Mouse (Mus musculus) thymus, postnatal 36 days (tissue): ENCODE measurements around the gene Cln3.

Experiments used
- DNase-seq, 2 experiments: peaks; one replicate each; pipeline ENCODE4 v3.0.0; 2022; ENCODE audit warnings: mixed read lengths in 2 of 2

Gene Cln3

DNA sequence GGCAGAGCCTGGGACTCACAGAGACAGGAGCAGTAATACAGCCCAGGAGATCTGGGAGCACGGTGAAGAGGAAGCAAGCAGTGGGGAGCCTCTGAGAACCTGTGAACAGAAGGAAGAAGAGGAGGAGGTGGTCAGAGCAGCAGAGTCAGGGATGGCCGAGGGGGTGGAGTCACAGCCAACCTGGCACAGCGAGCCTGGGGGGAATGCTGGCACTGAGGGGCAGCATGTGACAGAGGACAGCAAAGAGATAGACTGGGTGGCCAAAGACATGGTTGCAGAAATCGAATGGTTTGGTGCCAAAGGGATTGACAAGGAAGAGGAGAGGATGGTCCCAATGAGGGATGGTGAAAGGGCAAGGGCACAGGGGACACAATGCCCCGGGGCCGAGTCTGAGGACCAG lies at the start of gene Cln3:
Gene Cln3 (minus strand): TSS at position 101 of the 400 bp plus-strand sequence.
- DNase-seq: no peak

DNA sequence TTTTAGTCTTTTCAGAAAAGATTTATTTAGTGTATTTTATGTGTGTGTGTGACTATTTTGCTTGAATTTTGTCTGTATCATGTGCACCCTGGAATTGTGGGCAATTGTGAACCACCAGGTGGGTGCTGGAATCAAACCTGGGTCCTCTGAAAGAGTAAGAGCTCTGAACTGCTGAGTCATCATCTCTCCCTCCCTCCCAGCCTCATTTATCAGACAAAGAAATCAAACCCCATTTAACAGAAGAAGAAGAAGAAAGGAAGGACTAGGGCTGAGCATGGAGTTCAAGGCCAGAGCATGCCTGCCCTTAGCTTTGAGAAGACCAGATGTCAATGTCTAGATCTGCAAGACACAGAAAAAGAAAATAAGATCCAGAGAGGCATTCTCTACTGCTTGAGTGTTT lies 49.8 kb upstream of the Cln3 start:
- DNase-seq: no peak

DNA sequence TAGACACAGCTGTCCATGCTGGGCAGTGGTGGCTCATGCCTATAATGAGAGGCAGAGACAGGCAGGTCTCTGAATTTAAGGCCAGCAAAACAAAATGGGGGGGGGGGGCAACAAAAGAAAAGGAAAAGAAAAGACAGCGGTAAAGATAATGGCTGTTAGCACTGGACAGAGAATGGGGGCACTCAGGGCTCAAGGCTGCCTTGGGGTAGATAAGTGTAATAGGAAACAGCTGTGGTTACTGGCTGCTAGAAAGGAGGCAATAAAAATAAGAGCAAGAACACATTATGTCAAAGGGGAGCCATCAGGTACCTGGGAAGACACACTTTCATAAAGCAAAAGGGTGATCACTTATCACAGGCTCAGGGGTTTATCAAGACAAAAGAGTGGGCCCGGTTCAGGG lies 46.9 kb upstream of the Cln3 start:
- no peak for DNase-seq

DNA sequence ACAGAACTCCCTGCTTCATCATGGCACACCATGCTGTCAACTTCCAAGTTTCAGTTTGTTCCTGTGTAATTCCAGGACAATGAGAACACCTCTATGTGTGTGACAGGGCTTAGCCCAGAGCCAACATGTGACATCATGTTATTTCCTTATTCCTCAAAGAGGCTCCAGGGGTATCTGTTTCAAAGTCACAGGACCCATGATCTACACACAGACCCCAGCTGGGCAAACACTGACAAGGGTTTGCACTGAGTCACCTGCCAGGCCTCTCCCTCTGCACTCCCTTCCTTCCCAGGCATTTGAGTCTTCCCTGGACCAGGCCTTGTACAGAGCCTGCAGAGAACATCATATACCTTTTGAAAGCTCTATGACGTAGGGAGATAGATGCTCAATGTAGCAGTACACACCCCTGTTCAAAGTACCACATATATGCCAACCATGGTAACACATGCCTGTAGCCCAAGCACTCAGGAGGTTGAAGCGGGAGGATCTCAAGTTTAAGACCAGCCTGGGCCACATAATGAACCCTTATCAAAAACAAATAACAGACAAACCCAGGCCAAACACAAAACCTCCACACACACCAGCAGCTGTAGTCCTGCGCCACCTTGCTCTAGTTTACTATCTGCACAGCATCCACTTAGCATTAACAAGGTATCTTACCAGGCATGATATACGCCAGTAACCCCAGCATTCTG lies 45.4 kb upstream of the Cln3 start, which contains the start of gene Nupr1:
Gene Nupr1 (minus strand): TSS at position 38 of the 695 bp plus-strand sequence.
- DNase-seq: no peak

DNA sequence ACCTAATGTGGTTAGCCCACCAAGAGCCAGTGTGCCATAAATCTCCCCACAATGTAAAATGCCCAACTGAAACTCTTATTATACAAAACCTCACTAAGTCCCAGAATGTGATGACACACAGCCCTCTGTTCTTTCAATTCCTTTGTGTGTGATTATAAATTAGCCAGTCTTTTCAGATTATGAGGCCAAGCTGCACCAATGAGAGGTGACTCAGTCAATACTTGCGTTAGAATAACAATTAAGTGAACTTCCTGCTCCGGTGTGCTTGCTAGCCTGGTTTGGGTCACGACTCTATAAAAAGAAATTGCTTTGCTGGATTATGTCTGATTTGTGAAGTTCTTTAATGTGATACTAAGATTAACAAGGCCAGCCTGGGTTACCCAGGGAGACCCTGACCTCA lies 44.3 kb upstream of the Cln3 start:
- DNase-seq: no peak

DNA sequence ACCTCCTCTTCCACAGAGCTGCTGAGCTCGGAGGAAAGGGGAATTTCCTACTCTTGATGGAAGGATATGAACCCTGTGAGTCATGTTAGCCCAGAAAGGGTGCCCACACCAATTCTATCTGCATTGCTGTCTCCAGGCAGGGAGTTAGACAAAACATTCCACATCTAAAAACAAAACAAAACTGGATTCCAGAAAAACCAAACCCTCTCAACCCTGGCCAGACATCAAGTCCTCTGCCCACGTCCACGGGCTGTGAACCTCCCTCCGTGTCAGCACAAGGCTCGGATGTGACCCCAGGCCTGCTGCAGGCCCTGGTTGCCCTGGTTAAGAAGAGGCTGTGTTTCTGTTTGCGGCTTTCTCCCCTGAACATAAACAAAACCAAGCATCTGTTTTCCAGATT lies 42.5 kb upstream of the Cln3 start:
- no peak for DNase-seq

DNA sequence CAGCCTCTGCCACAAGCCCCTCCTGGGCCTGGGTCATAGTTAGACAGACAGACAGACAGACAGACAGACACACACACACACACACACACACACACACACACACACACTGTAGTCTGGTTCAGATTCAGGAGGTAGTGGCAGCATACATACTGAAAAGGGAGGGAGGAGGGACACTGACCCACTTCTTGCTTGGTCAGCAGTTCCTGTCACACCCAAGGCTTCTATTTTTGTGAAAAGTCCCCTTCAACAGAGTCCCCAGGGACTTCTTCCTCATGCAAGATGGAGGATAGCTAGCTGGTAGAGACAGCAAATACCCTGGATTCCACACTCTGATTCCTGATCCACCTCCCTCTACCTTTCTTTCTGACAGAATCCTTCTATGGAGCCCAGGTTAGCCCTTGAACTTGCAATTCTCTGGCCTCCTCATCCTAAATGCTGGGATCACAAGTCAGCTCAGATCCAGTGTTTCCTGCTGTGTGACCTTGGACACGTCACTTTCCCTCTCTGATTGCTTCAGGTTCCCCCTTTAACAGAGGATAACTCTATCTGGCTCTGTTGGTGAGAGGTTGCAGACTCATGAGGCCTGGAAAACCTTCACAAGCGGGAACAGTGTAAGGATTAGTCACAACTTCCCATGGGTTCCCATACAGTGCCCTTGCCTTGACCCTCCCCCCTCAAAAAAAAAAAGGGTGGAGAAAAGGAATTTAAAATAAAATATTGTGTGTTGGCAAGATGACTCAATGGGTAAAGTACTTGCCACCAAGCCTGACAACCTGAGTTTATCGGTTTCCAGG lies 40.4 kb upstream of the Cln3 start:
- DNase-seq: no peak

DNA sequence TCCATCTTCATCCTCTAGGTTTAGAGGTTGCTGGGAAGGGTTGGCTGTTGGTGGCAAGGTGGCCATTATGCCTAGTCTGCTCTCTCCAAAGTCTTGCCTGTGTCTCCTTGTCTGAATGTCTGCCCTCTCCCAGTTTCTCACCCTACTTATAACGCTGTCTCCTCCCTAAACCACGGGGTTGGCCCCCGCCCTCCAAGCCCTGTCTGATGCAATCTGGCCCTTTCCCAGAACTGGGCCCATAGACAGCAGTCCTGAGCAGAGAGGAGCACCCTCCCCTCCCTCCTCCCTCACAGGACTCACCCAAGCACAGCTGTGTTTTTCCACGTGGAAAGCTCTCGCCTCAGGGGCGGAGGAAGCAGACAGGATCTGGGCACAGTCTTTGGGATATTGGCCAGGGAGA lies 39.8 kb upstream of the Cln3 start:
- DNase-seq: no peak

DNA sequence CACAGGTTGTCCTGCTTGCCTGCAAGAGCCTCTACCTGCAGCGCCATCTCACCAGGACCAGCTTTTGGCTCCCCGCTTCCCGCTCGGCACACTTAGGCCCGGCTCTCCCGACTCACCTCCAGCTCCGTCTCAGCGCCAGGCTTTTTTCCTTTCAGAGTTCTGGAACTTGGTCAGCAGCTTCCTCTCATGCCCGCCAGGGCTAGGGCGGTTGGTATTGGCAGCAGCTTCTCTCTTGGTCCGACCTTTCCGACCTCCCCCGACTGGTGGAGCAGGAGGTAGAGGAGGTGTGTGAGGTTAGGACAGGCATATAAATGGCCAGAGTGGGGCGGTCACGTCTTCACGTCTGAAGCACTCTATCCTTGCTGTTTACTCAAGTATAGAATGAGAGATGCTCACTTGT lies 39.2 kb upstream of the Cln3 start:
- no peak for DNase-seq

DNA sequence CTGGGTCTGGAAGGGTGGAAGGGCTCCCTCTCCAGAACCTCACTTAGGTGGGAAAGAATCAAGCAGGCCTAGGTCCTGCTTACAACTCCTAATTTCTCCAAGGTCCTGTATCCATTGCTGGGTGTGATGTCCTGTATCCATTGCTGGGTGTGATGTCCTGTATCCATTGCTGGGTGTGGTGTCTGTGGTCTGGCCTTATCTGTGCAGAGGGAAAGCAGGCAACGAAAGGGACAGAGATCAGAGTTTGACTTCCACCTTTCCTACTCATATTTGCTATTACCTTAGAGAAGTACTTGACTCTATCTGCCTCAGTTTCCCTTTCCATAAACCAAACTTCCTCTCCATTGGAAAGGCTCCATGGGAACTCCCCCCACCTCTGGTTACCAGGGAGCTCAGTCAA lies 37.8 kb upstream of the Cln3 start:
- no peak for DNase-seq

DNA sequence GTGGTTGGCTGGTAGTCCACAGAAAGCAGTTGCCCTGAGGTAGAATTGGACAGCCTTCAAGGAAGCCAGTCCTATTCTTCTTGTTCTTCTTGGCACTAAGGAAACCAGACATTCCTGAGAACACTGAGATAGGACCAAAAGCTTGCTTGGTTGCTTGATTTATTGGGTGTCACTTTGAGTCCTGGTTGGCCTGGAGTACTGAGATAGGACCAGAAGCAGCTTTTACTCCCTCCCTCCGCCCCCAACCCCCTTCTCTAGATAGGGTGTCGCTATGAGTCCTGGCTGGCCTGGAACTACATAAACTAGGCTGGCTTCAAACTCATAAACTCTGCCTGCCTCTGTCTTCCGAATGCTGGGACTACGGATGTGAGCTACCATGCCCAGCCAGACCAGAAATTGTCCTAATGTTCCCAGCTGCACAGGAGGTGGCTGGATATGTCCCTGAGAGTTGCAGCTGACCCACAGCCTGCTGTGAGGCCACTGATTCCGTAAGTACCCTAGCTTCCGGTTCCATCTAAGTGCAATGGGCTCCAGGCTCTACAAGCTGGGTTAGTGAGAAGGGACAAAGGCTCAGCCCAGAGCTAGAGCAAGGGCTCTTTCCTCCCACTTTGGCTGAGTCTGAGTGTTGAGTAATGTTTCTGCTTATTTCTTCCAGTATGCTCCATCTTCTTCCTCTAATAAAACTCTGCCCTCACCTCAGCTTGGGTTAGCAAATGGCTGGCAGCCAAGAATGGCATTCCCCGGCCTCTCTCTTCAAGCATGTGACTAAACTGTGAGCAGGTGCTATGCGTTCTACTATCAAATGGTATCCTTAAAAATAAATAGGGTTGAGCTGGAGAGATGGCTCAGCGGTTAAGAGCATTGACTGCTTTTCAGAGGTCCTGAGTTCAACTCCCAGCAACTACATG lies 36.1 kb upstream of the Cln3 start:
- no peak for DNase-seq

DNA sequence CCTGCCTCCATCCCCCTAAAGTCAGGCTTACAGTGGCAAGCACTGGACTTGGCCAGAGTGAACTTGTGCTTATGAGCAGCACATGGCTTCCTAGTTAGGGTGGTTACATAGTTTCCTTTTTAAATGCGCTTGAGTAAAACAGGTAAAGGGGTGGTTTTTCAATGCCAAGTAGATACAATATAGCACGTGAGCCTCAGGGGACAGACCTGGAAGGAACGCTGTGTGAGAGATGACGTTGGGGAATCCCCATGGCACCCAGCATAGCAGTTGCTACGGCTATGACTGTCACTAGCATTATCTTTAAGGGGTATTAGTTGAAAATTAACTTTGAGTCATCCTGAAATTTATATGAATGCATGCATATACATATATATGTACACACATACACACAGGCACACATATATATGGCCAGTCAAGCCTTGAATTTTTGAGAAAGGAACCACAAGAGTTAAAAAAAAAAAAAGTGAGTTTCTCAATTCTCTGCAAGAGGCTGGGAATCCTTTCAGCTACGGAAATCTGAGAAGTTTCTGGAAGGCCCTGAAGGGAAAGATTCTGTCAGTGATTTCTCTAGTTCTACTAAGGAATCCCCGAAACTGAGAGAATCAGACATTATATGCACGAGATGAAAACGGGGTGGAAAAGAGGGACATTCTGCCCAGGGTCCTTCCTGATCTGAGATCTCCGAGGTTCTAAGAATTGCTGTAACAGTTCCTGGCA lies 34.1 kb upstream of the Cln3 start:
- no peak for DNase-seq

DNA sequence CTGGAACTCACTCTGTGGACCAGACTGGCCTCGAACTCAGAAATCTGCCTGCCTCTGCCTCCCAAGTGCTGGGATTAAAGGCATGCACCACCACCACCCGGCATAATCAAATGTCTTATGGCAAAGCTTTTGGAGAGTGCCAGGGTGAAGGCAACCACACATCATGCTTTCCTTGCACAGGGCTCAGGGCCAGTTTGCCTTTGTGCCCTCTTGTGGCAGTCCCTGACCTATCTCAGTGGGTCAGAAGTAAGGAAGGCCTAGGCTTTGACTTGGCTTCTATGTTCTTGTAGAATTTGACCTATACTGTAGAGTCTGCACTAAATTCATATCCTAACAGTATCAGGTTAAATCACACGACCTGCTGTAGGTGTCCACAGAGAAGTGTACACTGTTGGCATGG lies 31.1 kb upstream of the Cln3 start:
- DNase-seq: no peak

DNA sequence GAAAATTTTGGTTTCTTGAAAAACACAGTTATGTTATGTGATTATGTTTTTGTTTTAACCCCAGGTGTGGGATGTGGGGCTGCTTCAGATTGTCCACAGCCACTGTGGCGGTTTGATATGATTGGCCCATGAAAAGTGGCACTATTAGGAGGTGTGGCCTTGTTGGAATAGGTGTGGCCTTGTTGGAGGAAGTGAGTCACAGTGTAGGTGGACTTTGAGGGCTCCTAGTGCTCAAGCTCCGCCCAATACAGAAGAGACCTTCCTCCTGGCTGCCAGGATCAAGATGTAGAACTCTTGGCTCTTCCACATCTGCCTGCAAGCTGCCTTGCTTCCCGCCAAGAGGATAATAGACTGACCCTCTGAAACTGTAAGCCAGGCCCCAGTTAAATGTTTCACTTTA lies 27.1 kb upstream of the Cln3 start:
- DNase-seq: no peak

DNA sequence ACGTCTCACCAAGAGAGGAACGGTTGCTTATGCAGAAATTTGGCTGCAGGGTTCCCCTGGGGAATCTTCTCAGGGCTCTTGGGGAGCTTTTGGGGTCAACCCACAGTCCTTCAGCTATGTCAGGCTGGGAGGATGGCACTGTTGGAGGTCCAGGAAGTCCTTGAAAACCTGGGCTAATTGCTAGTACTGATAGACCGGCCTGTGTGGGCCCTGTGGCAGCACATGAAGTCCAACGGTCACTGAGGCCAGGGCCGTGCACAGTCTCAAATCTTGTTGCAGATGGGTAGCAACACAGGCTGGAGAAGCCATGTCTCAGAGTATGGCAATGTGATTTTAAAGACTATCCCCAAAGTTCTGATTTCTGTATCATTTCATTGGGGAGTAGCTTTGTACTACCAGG lies 22.2 kb upstream of the Cln3 start:
- no peak for DNase-seq

DNA sequence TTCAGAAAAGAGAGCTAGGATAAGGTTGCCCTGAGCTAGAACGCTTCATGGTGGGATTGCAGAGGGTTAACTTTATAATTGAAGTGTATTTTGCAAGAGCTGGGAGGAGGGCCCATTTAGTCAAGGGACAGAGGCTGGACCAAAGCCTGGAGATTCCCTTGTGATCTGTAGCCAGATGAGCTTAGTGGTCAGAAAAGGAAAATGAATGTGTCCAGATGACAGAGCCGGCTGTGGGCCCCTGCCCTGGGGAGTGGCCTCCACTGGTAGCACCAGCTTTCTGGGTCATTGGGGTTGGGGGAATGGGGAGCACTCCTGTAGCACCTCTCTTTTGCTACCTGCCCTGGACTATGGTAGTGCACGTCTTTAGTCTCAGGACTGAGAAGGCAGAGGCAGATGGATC lies 21.4 kb upstream of the Cln3 start:
- no peak for DNase-seq

DNA sequence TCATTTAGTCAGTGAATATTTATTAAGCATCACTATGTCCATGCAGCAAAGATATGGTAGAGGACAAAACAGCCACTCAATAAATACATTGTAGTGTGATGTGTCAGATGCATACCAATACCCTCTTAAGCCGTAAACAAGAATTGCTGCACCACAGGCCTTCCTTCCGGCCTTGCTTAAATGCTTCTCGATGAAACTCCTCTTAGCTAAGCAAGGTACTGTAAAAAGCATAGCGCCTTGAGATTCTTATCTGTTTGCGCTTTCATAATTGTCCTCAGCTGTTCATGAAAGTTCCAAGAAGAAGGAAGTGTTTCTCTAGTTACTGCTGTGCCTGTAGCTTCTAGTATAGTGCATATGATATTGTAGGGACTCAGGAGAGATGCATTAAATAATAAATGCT lies 21.0 kb upstream of the Cln3 start:
- DNase-seq: no peak

DNA sequence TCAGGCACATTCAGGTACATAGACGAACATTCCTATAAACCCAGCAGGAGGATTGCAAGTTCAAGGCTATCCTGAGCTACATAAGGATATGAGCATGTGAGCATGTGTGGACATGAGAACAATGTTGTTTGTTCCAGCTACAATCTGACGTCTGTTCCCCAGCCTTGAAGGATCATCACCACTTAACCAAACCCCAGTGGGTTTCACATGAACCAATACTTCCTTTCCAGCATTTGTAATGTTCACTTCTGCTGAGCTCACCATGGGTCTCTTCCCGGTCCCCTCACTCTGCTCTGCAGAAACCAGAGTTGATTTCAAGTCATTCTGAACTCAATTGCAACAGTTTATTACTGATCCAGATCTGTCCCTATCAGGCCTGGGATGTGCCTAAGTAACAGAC lies 17.0 kb upstream of the Cln3 start:
- DNase-seq: no peak

DNA sequence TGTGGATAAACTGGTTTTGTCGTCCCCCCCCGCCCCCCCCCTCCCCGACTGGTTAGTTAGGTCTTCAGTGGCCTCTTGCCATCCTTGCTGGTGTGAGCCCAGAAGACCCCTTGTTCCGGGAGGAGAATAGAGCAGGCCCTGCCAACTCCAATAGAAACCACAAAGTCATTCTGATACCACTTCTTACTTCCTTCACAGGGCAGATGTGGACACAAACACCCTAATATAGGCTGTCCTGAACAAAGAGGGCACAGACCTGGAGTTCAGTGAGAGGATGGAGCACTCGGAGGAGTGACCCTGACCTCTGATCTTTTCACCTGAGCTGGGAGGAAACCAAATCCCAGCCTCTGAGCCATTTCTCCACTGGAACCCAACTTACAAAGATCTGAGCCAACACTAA lies 16.3 kb upstream of the Cln3 start:
- DNase-seq: no peak

DNA sequence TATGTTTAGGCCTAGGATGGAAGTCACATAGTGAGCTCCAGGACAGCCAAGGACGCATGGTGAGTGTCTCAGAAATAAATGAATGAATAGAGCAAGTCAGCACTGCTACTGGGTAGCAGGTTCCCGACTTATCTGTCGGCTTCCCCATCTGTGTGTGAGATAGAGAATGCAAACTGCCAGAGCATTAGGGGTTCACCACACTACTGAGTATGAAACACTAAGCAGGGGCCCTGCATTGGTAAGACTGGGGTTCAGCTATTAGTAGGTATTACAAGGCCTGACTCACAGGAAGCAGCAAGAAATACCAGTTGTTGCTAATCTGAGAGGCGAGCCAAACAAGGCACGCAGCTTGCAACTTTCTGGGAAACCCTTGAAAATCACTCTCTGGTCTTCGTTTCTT lies 13.3 kb upstream of the Cln3 start:
- DNase-seq: no peak

DNA sequence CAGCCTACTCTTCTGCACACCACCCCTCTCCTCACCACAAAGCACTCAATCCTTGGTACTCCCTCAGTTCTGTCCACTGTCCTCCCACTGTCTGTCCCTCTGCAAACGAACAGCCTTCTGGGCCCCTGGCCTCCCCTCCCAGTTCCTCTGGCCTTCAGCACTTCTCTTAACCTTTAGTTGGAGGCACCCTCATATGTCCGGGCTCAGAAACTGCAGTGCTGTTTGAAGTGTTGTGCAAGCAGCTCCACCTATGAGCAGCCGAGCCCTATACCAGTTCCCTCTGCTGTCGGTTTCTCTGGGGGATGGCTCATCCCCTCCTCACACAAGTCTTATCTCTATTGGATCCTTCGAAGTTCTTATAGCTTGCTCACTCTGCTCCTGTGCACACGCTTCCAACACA lies 10.8 kb upstream of the Cln3 start:
- no peak for DNase-seq

DNA sequence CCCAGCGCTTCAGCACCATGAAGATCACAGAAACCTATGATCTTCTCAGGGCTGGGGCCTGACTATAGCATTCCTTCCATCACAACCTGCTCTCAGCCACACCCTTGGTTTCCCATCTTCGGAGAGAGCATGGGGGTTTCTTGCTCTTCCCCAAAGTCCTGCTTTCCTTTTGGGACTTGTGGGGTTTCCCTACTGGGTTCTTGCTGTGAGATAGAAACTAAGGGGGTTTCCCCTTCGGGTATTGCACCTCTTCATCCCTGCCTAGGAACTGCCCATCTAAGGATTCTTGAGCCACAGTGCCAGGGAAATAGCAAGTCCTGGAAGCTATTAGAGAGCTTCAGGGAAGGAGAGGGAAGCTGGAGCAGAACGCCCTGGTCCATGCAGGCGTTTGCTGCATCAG lies 10.3 kb upstream of the Cln3 start:
- no peak for DNase-seq
